Mouse (Mus musculus) G1E (cell line): ENCODE measurements around the gene Rtn4rl1. TPM values are rescaled to one million over a fixed set of nuclear protein-coding genes. Genes with fewer than 3 reads are reported as not detected.
A peak's percentile ranks its signal among the peaks of the same experiment; 100 is the strongest.

Source experiments
- ATAC-seq: 2 replicates; pipeline ENCODE4 v1.8.0; 2016; ENCODE audit warnings: mild to moderate bottlenecking; ENCODE audit not compliant: insufficient number of reproducible peaks, poor library complexity, low FRiP score, severe bottlenecking; ENCODE audit errors: extremely low read depth
- DNase-seq: peaks from one replicate; pipeline ENCODE4 v3.0.0; 2012; ENCODE audit warnings: low spot score
- H3K27me3 ChIP-seq: 2 replicates; pipeline ENCODE4 v1.6.1; 2012; ENCODE audit warnings: mild to moderate bottlenecking, low read length, inconsistent platforms; ENCODE audit not compliant: insufficient read depth
- H3K36me3 ChIP-seq: replicated peaks from 2 replicates; pipeline ENCODE3; 2012; ENCODE audit warnings: mild to moderate bottlenecking, inconsistent platforms
- H3K4me1 ChIP-seq: 2 replicates; pipeline ENCODE4 v1.6.1; 2012; ENCODE audit warnings: low read depth, low read length, inconsistent platforms, mixed read lengths; ENCODE audit not compliant: insufficient read depth
- H3K4me3 ChIP-seq: 2 replicates; pipeline ENCODE4 v1.5.1; 2012; ENCODE audit warnings: low read depth, mild to moderate bottlenecking, inconsistent platforms, low read length, moderate library complexity, mixed read lengths
- H3K9me3 ChIP-seq: replicated peaks from 2 replicates; pipeline ENCODE4 v1.6.1; 2012; ENCODE audit warnings: inconsistent platforms
- CTCF ChIP-seq: IDR thresholded peaks from 2 replicates; pipeline ENCODE4 v1.5.1; 2012; ENCODE audit warnings: low read depth, low read length, inconsistent platforms, mixed read lengths
- GATA1 ChIP-seq: IDR thresholded peaks from 2 replicates; pipeline ENCODE4 v1.6.1; 2012; ENCODE audit warnings: borderline replicate concordance, low read length, inconsistent platforms, mixed read lengths
- GATA2 ChIP-seq: IDR thresholded peaks from 2 replicates; pipeline ENCODE4 v1.6.1; 2012; ENCODE audit warnings: low read depth, low read length, inconsistent platforms, borderline replicate concordance
- POLR2AphosphoS5 ChIP-seq: IDR thresholded peaks from 2 replicates; pipeline ENCODE4 v1.6.1; 2012; ENCODE audit warnings: low read depth, low read length, inconsistent platforms; ENCODE audit not compliant: insufficient replicate concordance
- TAL1 ChIP-seq: conservative IDR thresholded peaks from 2 replicates; pipeline ENCODE4 v1.6.1; 2012; ENCODE audit warnings: low read depth, low read length, inconsistent platforms, mixed read lengths
- polyA plus RNA-seq: library from polyadenylated mRNA; stranded (reverse); fragments of >175 nt; gene quantifications from 2 replicates; pipeline ENCODE4 v1.2.3, GENCODE M21; 2012
- total RNA-seq, 2 experiments: library from RNA; stranded (forward) in 1 of 2; stranded (reverse) in 1 of 2; fragments of 200-1000 nt in 1 of 2; fragments of >200 nt in 1 of 2; fragmentation: Nextera tagmentation in 1 of 2; gene quantifications; 2 replicates each; pipeline ENCODE4 v1.2.3; 2014 to 2017

Rtn4rl1 gene
- total and polyA plus RNA-seq, 3 experiments, result not detected

GRCm38 (mm10) chr11:75251006-75251512 lies 57.5 kb downstream of the Rtn4rl1 start:
- Histone ChIP-seq H3K4me1 (peaks cover 13% of the 10 kb centered on the region), H3K36me3 (no peaks in the 10 kb centered on the region), H3K9me3 (no peaks in the 10 kb centered on the region), H3K27me3 (peaks cover 45% of the 10 kb centered on the region), H3K4me3 (no peak overlapping the region)
- TF ChIP-seq POLR2AphosphoS5 (no peak), GATA1 (no peak), GATA2 (no peak), TAL1 (no peak), CTCF (no peak)
- ATAC-seq, result no peak
- DNase-seq, result no peak

GRCm38 (mm10) chr11:75251557-75252070 lies 58.0 kb downstream of the Rtn4rl1 start:
- no peak for ATAC-seq
- Histone ChIP-seq H3K9me3 (no peaks in the 10 kb centered on the region), H3K27me3 (peaks cover 44% of the 10 kb centered on the region), H3K4me3 (no peak overlapping the region), H3K36me3 (no peaks in the 10 kb centered on the region), H3K4me1 (peaks cover 13% of the 10 kb centered on the region)
- DNase-seq, result no peak
- TF ChIP-seq TAL1 (no peak), POLR2AphosphoS5 (no peak), CTCF (no peak), GATA2 (no peak), GATA1 (no peak)

- ATAC-seq (0 out of 2 replicates have a peak, but pooled peaks have one; percentile 28), DNase-seq (peak; percentile 51)
- Histone ChIP-seq H3K4me3 (peak overlapping the region; percentile 51; the same call in 1 of the 2 replicates), H3K27me3 (peaks cover 41% of the 10 kb centered on the region), H3K36me3 (no peaks in the 10 kb centered on the region), H3K9me3 (no peaks in the 10 kb centered on the region), H3K4me1 (peaks cover 12% of the 10 kb centered on the region)
- no peak for TF ChIP-seq CTCF
- no peak for TF ChIP-seq POLR2AphosphoS5
- TF ChIP-seq TAL1, result no peak
- TF ChIP-seq GATA2, result no peak
- TF ChIP-seq GATA1, result no peak
These were observed 60.8 kb downstream of the Rtn4rl1 start for GRCm38 (mm10) chr11:75254252-75254912.

GRCm38 (mm10) chr11:75255330-75255729 lies 61.7 kb downstream of the Rtn4rl1 start:
- peaks cover 41% of the 10 kb centered on the region for H3K27me3 ChIP-seq
- H3K36me3 ChIP-seq, result no peaks in the 10 kb centered on the region
- TF ChIP-seq POLR2AphosphoS5, result no peak
- TF ChIP-seq TAL1, result no peak
- TF ChIP-seq GATA2, result no peak
- no peak for ATAC-seq
- H3K4me3 ChIP-seq, result no peak overlapping the region
- H3K4me1 ChIP-seq, result peaks cover 12% of the 10 kb centered on the region
- no peak for DNase-seq
- no peaks in the 10 kb centered on the region for H3K9me3 ChIP-seq

GRCm38 (mm10) chr11:75257056-75257648 lies 63.6 kb downstream of the Rtn4rl1 start:
- peaks cover 44% of the 10 kb centered on the region for H3K27me3 ChIP-seq
- no peak for ATAC-seq
- DNase-seq, result no peak
- H3K36me3 ChIP-seq, result no peaks in the 10 kb centered on the region
- no peaks in the 10 kb centered on the region for H3K9me3 ChIP-seq
- H3K4me3 ChIP-seq, result no peak overlapping the region
- H3K4me1 ChIP-seq, result peaks cover 18% of the 10 kb centered on the region
- TF ChIP-seq GATA2 (no peak), TAL1 (no peak), CTCF (no peak), POLR2AphosphoS5 (no peak)

GRCm38 (mm10) chr11:75259416-75259815 lies 65.8 kb downstream of the Rtn4rl1 start:
- ATAC-seq (no peak), DNase-seq (no peak)
- Histone ChIP-seq H3K4me1 (peaks cover 21% of the 10 kb centered on the region), H3K4me3 (no peak overlapping the region), H3K27me3 (peaks cover 62% of the 10 kb centered on the region), H3K9me3 (no peaks in the 10 kb centered on the region), H3K36me3 (no peaks in the 10 kb centered on the region)
- TF ChIP-seq POLR2AphosphoS5, result no peak
- no peak for TF ChIP-seq GATA1
- TF ChIP-seq GATA2, result no peak
- no peak for TF ChIP-seq CTCF
- TF ChIP-seq TAL1, result no peak
